Mouse (Mus musculus) lung, postnatal 0 days (tissue): Measurements from ENCODE around the gene Mrps34.

Source experiments
- CTCF ChIP-seq: IDR thresholded peaks from 2 replicates; pipeline ENCODE4 v1.5.1; 2016; ENCODE audit warnings: antibody characterized with exemption, mild to moderate bottlenecking
- EP300 ChIP-seq: IDR thresholded peaks from 2 replicates; pipeline ENCODE4 v1.6.1; 2016; ENCODE audit warnings: antibody characterized with exemption, mild to moderate bottlenecking, control low read depth

- no peak for TF ChIP-seq CTCF
- no peak for TF ChIP-seq EP300
These were observed 1.6 kb upstream of the Mrps34 start for GRCm38 (mm10) chr17:24893276-24893675.
